Mouse (Mus musculus): ENCODE results near the gene Mlycd. TPM values are rescaled to one million over a fixed set of nuclear protein-coding genes. Genes with fewer than 3 reads are reported as not detected.

Gene Mlycd
- total RNA-seq, 2 experiments from 2014 or later: 26.1 to 28.7 TPM

- no peak for DNase-seq (ENCODE audit: extremely low spot score in 1 of 2, low spot score in 2 of 2)
- Histone ChIP-seq H3K4me3 (no peak overlapping the region), H3K27ac (no peak overlapping the region; the same call in 1 of the 2 replicates)
- TF ChIP-seq CTCF (IDR thresholded peaks at IDR 0.05): no peak; the same call in none of the 2 replicates
- intact Hi-C loops (cut with DNase I): no loop called here
These were observed 42.3 kb downstream of the Mlycd start for GRCm38 (mm10) chr8:119436933-119437332.

GRCm38 (mm10) chr8:119437506-119437905 lies 42.8 kb downstream of the Mlycd start:
- DNase-seq (ENCODE audit: extremely low spot score in 1 of 2, low spot score in 2 of 2): no peak
- no peak for TF ChIP-seq CTCF (IDR thresholded peaks at IDR 0.05)
- intact Hi-C loops (cut with DNase I): no loop called here
- Histone ChIP-seq H3K4me3 (no peak overlapping the region), H3K27ac (no peak overlapping the region)

GRCm38 (mm10) chr8:119438876-119439275 lies 44.2 kb downstream of the Mlycd start:
- no peak overlapping the region for H3K4me3 ChIP-seq
- no peak for TF ChIP-seq CTCF (IDR thresholded peaks at IDR 0.05)
- intact Hi-C loops (cut with DNase I): loop anchor here (2.0 kb wide), 1 partner anchor 26 kb away; no protein-coding TSS in a partner anchor
- no peak overlapping the region for H3K27ac ChIP-seq
- DNase-seq (ENCODE audit: extremely low spot score in 1 of 2, low spot score in 2 of 2): no peak

- no peak overlapping the region for H3K27ac ChIP-seq
- no peak overlapping the region for H3K4me3 ChIP-seq
- DNase-seq (ENCODE audit: extremely low spot score in 1 of 2, low spot score in 2 of 2): no peak
- TF ChIP-seq CTCF (IDR thresholded peaks at IDR 0.05): no peak
- intact Hi-C loops (cut with DNase I): loop anchor here (2.0 kb wide), 1 partner anchor 27 kb away; no protein-coding TSS in a partner anchor
These were observed 44.7 kb downstream of the Mlycd start for GRCm38 (mm10) chr8:119439424-119439823.

- intact Hi-C loops (cut with DNase I): loop anchor here (2.0 kb wide), 1 partner anchor 27 kb away; no protein-coding TSS in a partner anchor
- DNase-seq (ENCODE audit: extremely low spot score in 1 of 2, low spot score in 2 of 2): no peak
- no peak for TF ChIP-seq CTCF (IDR thresholded peaks at IDR 0.05)
These were observed 45.2 kb downstream of the Mlycd start for GRCm38 (mm10) chr8:119439893-119440249.

GRCm38 (mm10) chr8:119440250-119440951 lies 45.7 kb downstream of the Mlycd start:
- peak; percentile 57 to 60 for DNase-seq (ENCODE audit: extremely low spot score in 1 of 2, low spot score in 2 of 2)
- H3K27ac ChIP-seq: no peak overlapping the region
- TF ChIP-seq CTCF (IDR thresholded peaks at IDR 0.05): peak; percentile 68
- H3K4me3 ChIP-seq: no peak overlapping the region
- intact Hi-C loops (cut with DNase I): no loop called here

More at GRCm38 (mm10) chr8:119439893-119440249, 45.2 kb downstream of the Mlycd start:
- Histone ChIP-seq H3K27ac (no peak overlapping the region), H3K4me3 (no peak overlapping the region)

GRCm38 (mm10) chr8:119440952-119441270 lies 46.2 kb downstream of the Mlycd start:
- no peak for TF ChIP-seq CTCF (IDR thresholded peaks at IDR 0.05)
- intact Hi-C loops (cut with DNase I): no loop called here
- DNase-seq (ENCODE audit: extremely low spot score in 1 of 2, low spot score in 2 of 2): no peak
- H3K4me3 ChIP-seq: no peak overlapping the region
- no peak overlapping the region for H3K27ac ChIP-seq

- no peak overlapping the region for H3K4me3 ChIP-seq
- intact Hi-C loops (cut with DNase I): no loop called here
These were observed 47.3 kb downstream of the Mlycd start for GRCm38 (mm10) chr8:119442013-119442412.

GRCm38 (mm10) chr8:119442970-119443369 lies 48.3 kb downstream of the Mlycd start:
- intact Hi-C loops (cut with DNase I): no loop called here
- TF ChIP-seq CTCF (IDR thresholded peaks at IDR 0.05): no peak

More at GRCm38 (mm10) chr8:119442013-119442412, 47.3 kb downstream of the Mlycd start:
- DNase-seq (ENCODE audit: extremely low spot score in 1 of 2, low spot score in 2 of 2): no peak
- H3K27ac ChIP-seq: no peak overlapping the region
- no peak for TF ChIP-seq CTCF (IDR thresholded peaks at IDR 0.05)

GRCm38 (mm10) chr8:119446211-119446989 lies 51.7 kb downstream of the Mlycd start, which contains the start of gene Necab2:
Gene Necab2 (plus strand): TSS chr8:119446719.
- Histone ChIP-seq H3K27ac (peak within 1 kb of the TSS; percentile 8; the same call in 1 of the 2 replicates), H3K4me3 (peak within 1 kb of the TSS; percentile 50)
- TF ChIP-seq CTCF (IDR thresholded peaks at IDR 0.05): peak; percentile 78
- DNase-seq (ENCODE audit: extremely low spot score in 1 of 2, low spot score in 2 of 2): peak; percentile 87 to 92
- intact Hi-C loops (cut with DNase I): loop anchor here (2.0 kb wide), 3 partner anchors 158 to 332 kb away; partner anchors contain the start of genes Taf1c and Tldc1

More at GRCm38 (mm10) chr8:119442970-119443369, 48.3 kb downstream of the Mlycd start:
- DNase-seq (ENCODE audit: extremely low spot score in 1 of 2, low spot score in 2 of 2): no peak
- H3K4me3 ChIP-seq: no peak overlapping the region
- H3K27ac ChIP-seq: no peak overlapping the region

- peak overlapping the region; percentile 8; the same call in 1 of the 2 replicates for H3K27ac ChIP-seq
- DNase-seq (ENCODE audit: extremely low spot score in 1 of 2, low spot score in 2 of 2): no peak
- intact Hi-C loops (cut with DNase I): loop anchor here (2.0 kb wide), 3 partner anchors 158 to 332 kb away; partner anchors contain the start of genes Taf1c and Tldc1
- peak overlapping the region; percentile 42 for H3K4me3 ChIP-seq
- TF ChIP-seq CTCF (IDR thresholded peaks at IDR 0.05): no peak
These were observed 52.5 kb downstream of the Mlycd start for GRCm38 (mm10) chr8:119446990-119447780.

All from left cerebral cortex, adult 2 months (tissue).